Mouse (Mus musculus) retina, adult 2 months (tissue): Measurements from ENCODE around the gene Rora.

Experiments used
- DNase-seq: peaks from one replicate; pipeline ENCODE4 v3.0.0-alpha.2; 2012; ENCODE audit warnings: low read depth, low spot score

Rora gene

DNA sequence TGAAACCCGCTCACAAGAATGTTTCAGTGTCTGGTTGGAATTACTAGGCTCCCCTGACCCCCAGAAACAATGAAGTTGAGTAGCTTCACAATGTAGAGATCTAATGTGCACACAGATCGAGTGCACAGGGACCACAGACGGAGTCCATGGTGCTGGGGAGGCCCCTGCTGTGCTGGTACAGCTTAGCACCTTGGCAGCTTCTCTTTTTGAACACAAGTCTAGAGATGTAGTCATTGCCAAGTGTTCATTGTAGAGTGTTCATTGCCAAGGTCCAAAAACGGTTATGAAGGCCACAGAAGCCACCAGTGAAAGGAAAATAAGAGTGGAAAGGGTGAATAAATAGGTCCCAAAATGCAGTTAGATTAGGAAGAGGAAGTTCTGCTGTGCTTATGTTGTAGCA is 737.0 kb downstream of the Rora start:
- DNase-seq: no peak

DNA sequence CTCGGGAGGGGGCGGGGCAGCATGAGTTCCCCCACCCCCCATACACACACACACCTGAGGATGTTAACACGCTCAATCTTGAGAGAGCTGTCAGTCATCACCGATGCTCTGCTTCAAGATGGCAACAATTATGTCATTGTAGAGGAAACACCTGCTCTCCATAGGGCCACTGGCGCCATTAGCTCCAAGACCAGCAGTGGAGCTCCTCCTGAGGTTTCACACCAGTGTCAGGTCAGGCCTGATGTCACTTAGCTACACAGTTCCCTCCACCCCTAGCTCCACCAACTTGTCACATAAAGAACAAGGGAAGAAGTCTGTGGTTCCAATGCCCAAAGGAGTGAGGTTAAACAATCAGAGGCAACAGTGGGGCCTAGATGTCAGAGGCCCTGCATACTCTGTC is 740.6 kb downstream of the Rora start:
- DNase-seq: no peak

DNA sequence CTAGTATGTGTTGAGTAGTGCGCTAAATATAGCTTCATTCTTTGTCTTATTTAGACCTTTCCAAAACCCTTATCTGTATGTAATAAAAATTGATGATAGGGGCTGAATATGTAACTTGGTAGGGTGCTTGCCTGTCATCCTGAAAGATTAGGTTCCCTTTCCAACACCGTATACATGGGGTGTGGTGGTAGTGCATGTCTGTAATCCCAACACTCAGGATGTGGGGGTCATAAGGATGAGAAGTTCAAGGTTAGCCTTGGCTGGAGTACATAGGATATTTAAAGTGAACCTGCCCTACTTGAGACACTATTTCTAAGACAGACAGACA is 743.8 kb downstream of the Rora start:
- DNase-seq: no peak

DNA sequence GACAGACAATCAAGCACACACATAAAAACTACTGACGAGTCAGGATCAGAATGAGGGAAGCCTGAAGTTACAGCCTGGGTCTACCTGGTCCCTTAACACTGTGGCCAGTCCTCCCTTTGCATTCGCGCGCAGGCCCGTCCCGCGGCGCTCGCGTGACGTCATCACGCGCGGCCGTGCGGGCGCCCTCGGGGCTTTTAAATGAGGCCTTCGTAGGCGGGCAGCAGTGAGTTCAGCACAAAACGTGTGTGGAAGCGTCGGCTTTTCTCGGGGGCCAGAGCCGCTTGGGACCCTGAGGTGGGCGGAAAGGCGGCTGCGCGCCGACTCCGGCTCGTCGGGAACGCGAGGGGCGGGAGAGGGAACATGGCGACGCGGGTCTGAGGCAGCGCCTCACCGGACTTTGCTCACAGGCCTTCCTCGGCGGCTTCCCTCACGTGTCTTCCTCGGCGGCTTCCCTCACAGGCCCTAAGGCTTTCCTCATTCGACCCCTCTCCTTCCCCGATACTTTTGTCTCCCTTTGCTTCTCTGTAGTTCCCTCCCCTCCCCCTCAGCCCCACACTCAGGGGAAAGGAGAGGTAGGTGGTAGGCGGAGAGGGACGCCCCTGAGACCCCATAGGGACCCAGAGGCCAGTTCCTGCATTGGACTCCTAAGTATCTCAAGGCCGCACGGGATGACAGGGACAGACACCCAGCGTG is 744.3 kb downstream of the Rora start, which contains the start of gene Ice2:
Ice2 (plus strand) TSS at position 147 of the 693 bp plus-strand sequence.
- peak; percentile 66 for DNase-seq

DNA sequence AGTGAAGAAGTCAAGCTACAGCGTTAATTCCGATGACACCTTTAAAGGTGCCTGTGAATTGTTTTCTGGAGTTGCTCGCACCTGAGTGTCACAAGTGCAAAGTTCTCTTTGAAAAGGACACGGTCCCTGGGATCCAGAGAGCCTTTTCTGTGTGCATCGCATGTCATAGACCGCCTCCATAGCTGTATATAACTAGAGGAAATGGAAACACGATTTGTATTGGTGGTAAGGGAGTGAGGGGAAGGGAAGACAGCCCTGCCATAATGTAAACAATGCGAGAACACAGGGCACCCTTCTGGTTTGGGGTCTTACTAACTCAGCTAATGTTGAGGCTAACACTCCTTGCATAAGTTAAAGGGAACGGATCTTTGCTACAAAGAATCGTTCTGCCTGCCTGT is 744.9 kb downstream of the Rora start:
- no peak for DNase-seq

DNA sequence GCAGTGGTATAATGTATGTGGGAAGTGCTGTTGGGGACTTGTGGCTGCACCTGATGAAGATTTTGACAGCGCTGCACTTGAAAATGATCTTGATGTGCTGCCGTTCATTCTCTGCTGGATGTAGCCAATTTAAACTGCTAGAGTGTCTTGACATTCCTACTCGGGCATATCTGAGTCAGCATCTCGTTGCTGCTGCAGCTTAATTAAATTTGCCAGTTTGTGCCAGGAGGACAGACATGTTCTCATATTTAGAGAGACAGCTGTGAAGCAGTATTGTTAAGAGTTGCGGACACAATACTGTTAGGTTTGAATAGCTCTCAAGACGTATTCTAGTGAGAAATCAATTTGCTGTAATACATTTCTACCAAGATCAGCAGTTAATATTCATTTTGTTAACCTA is 751.1 kb downstream of the Rora start:
- no peak for DNase-seq

DNA sequence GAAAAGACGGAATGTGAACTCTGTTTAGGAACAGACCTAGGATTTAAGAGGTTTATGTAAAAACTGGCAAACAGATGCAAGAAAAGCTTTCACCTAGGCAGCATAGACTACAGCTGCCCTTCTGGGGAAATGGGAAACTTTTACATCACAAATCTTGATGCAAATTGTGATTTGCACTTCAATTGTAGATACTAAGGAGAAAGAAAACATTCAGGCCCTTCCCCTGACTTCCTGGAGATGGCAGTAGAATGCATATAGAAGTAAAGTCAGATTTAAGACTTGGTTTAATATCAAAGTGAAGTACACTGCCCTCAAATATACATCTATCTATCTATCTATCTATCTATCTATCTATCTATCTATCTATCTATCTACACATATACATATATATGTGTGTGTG is 765.9 kb downstream of the Rora start:
- no peak for DNase-seq

DNA sequence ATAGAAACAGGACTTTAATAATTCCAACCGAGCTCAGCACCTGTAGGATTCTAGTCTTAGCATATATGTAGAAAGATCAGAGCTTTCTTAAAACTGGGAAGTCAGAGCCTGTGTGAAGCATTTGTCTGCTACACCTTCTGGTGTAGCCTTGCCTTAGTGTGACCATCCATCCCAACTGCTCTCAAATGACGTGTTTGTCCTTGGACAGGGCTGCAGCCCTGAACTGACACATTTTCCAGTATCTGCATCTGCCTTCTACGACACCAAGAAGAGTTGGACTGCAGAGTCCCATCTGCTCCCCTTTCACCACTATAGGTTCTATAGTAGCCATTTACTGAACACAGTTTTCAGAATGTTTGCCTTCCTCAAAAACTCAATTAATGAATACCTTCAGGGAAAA is 776.9 kb downstream of the Rora start:
- no peak for DNase-seq

DNA sequence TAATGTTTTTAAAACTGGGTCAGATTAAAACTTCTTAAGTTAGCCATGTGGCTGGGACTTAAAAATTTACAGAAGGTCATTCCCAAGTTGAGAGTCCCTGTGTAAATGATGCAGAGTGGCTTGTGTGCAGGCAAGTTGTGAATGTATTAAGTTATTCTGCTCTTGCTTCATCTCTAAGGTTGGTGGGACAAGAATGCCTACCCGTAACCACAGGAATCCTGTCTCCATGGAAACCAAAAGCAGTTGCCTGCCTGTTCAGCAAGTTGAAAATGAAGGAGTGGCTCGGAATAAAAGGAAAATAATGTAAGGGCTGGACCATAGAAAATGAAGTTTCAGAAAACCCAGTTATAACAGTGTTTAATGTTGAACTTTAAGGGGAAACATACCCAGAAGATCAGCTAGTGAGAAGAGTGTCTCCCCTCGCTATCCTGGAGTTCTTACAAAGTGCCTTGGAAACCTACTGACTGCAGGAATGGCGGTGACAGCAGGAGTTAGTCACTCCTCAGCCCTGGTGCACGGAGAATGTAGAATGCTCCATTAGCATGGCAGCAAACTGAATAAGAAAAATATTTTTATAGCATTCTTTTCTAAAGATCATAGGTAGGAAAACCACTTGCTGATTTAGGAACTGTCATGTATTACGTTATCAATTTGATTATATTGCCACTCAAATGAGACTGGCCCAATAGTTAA is 778.4 kb downstream of the Rora start:
- DNase-seq: no peak

DNA sequence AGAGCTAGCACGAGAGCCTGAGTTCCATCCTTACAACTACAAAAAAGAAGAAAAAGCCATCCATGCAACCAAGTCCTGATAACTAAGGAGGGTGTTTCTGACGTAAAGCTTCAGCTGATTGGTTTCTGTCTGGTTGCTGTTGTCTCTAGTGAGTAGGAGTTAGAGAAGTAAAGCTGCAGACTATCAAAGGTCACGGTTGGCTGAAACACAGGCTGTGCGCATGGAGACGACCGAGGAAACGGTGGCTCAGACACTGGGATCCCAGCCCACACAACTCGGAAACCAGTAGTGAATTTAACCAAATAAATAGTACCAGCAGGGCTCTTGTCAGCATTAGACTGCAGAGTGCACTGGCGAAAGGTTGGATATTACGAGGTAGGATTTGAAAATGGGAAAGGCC is 781.6 kb downstream of the Rora start:
- DNase-seq: no peak

DNA sequence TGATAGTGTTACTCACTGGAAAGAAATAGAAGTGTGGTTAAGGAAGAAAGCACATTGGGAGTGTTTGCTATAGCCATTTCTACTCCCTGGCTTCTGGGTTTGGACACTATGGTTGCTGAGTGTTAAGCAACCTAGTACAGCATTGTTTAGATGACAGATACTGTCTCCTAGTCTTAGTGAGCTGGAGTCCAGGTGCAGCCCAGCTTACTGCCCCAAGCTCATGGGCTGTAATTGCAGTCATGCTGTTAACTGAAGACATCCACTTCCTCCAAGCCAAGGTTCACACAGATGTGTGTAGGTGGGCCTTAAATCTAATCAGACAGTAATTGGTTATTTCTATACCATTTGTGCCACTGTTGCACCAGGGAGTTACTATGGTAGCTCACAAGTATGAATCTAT is 782.1 kb downstream of the Rora start:
- no peak for DNase-seq
